Mouse (Mus musculus) testis, adult 2 months (tissue): ENCODE data around the gene Phospho1.

ENCODE experiments used
- CTCF ChIP-seq: fragments of 200-500 bp; IDR thresholded peaks from 2 replicates; pipeline ENCODE4 v1.5.1; 2012; ENCODE audit warnings: low read depth, mild to moderate bottlenecking, inconsistent platforms, low read length, moderate library complexity; ENCODE audit not compliant: control insufficient read depth, insufficient read depth, insufficient replicate concordance
- POLR2A ChIP-seq: fragments of 200-500 bp; IDR thresholded peaks from 2 replicates; pipeline ENCODE4 v1.6.1; 2012; ENCODE audit warnings: low read depth, mild to moderate bottlenecking, inconsistent platforms, low read length, moderate library complexity; ENCODE audit not compliant: control insufficient read depth

GRCm38 (mm10) chr11:95828181-95828964 lies 4.1 kb downstream of the Phospho1 start:
- TF ChIP-seq POLR2A (no peak), CTCF (no peak)
